Mouse (Mus musculus) midbrain, embryonic 11.5 days (tissue): ENCODE data around the gene Gtf2f1. TPM values are rescaled to one million over a fixed set of nuclear protein-coding genes. Genes with fewer than 3 reads are reported as not detected.

ENCODE experiments used
- ATAC-seq: fragments of 200-750 bp; cut with Nextera tagmentation; 2 replicates; pipeline ENCODE4 v1.8.0; 2017; ENCODE audit warnings: moderate TSS enrichment, moderate library complexity; ENCODE audit not compliant: low FRiP score
- DNase-seq: peaks from one replicate; pipeline ENCODE4 v3.0.0; 2015; ENCODE audit warnings: low spot score; ENCODE audit errors: missing footprints
- H3K27ac ChIP-seq: fragments of 300-500 bp; sonication (generic); 2 replicates; pipeline ENCODE4 v1.5.1; 2014; ENCODE audit warnings: low read depth, low read length
- H3K27me3 ChIP-seq: fragments of 300-500 bp; sonication (generic); 2 replicates; pipeline ENCODE4 v1.6.1; 2014; ENCODE audit warnings: mild to moderate bottlenecking, low read length, moderate library complexity, mixed read lengths; ENCODE audit not compliant: control insufficient read depth, insufficient read depth
- H3K36me3 ChIP-seq: fragments of 300-500 bp; sonication (generic); 2 replicates; pipeline ENCODE4 v1.6.1; 2014; ENCODE audit warnings: mild to moderate bottlenecking, low read length, moderate library complexity, mixed read lengths; ENCODE audit not compliant: control insufficient read depth, insufficient read depth
- H3K4me1 ChIP-seq: fragments of 300-500 bp; sonication (generic); 2 replicates; pipeline ENCODE4 v1.6.1; 2014; ENCODE audit warnings: low read length; ENCODE audit not compliant: control insufficient read depth, insufficient read depth
- H3K4me2 ChIP-seq: fragments of 300-500 bp; sonication (generic); 2 replicates; pipeline ENCODE4 v1.6.1; 2014; ENCODE audit warnings: mild to moderate bottlenecking, moderate library complexity
- H3K4me3 ChIP-seq: fragments of 300-500 bp; sonication (generic); 2 replicates; pipeline ENCODE4 v1.5.1; 2014; ENCODE audit warnings: low read depth, low read length
- H3K9ac ChIP-seq: fragments of 300-500 bp; sonication (generic); 2 replicates; pipeline ENCODE4 v1.6.1; 2014; ENCODE audit warnings: low read length
- H3K9me3 ChIP-seq: fragments of 300-500 bp; sonication (generic); 2 replicates; pipeline ENCODE4 v1.6.1; 2016; ENCODE audit warnings: low read length; ENCODE audit not compliant: control insufficient read depth
- WGBS: fragments of 180-500 bp; shearing (Covaris S2); extraction: QIAGEN DNeasy Blood & Tissue Kit; methylation state at CpG from one replicate; pipeline ENCODE4 v1.1.7; 2014; 5-methylcytosine and 5-hydroxymethylcytosine counted together
- polyA plus RNA-seq: library from polyadenylated mRNA; unstranded; fragments of >200 nt; fragmentation: Nextera tagmentation; extraction: Ambion mirVana; gene quantifications from 2 replicates; pipeline ENCODE4 v1.2.1, GENCODE M21; 2014

Gtf2f1 gene
- polyA plus RNA-seq, 1 experiment from 2014 or later, result 76.0 TPM

DNA sequence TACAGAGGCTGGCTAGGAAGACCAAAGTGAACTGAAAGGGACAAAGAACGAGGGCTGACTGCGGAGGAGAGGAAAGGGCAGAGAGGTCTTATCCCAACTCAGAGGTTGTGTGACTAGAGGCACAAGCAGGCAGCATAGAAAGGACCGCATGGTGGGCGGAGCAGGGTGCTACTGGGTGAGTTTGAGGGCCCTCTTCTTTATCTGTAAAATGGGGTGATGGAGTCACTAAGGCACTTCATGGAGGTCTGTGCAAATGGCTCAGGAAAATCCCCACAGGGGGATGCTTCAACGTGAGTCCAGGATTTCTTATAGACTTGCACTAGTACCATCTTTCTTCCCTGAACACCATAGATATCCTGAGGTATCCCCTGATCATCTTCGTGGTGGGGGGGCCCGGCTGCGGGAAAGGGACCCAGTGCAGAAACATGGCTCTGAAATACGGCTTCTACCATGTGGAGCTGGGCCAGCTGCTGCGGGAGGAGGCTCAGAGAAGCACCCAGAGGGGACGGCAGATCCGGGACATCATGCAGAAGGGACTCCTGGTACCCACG, 1.2 kb upstream of the Gtf2f1 start:
- 70% methylated on average over 13 of the region's 13 CpGs for WGBS

DNA sequence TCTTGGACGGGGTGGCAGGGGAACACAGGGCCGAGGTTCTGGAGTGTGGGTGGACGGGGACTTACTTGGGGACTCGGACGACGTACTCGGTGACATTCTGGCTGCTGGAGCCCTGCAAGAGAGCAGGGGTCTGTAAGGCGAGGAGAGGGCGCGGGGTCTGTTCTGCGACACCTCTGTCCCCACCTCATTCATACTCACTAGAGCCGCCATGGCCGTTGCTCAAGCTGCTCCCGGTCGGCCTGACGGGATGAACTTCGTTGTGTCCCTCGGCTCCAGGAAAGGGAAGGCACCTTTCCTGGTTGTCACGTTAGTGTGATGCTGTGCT, 215 bp downstream of the Gtf2f1 start:
- H3K4me3 ChIP-seq, result peak overlapping the region; percentile 50
- peaks cover 15% of the 10 kb centered on the region for H3K4me1 ChIP-seq

More for the DNA sequence above, 1.2 kb upstream of the Gtf2f1 start:
- H3K27me3 ChIP-seq, result no peaks in the 10 kb centered on the region
- H3K4me1 ChIP-seq, result peaks cover 15% of the 10 kb centered on the region
- H3K27ac ChIP-seq, result peak overlapping the region; percentile 82; the same call in 1 of the 2 replicates
- peak overlapping the region; percentile 92 for H3K4me2 ChIP-seq
- ATAC-seq (0 out of 2 replicates have a peak, but pooled peaks have one; percentile 1), DNase-seq (no peak)
- H3K4me3 ChIP-seq, result peak overlapping the region; percentile 50
- H3K9me3 ChIP-seq, result no peaks in the 10 kb centered on the region
- peak overlapping the region; percentile 84 for H3K9ac ChIP-seq
- H3K36me3 ChIP-seq, result peaks cover 3% of the 10 kb centered on the region

DNA sequence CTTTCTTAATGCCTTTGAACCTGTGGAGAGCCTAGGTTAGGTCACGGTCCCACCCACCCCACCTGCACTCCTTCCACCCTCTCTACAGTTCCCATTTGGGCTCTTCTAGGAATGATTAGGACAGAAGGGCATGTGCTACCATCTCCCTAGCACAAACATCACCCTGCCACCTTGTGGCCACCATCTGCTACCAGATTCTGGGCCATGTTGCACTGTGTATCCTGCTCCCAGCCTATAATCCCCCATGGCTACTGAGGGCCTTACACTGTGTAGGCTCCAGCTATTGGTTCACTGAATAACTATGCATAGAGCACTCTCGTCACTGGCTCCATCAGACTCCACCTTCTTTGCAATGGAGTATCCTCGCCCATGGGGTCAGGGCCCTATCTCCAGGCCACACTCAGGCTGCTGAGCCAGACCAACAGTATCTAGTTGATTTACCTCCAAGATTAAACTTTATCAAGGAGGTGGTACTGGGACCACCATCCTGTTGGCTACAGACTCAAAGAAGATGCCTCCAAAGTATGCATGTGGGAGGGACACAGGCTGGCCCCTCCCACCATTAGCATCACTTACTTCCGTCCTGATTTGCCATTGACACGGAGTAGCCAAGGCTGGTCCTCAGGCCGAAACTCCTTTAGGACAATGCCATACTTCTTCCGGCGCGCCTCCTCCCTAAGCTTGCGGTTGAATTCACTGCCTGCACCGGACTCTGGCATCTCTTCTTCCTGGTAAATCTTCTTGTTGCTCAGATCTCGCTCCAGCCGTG, 3.8 kb downstream of the Gtf2f1 start:
- Histone ChIP-seq H3K9ac (no peak overlapping the region), H3K27ac (no peak overlapping the region), H3K27me3 (no peaks in the 10 kb centered on the region), H3K4me1 (peaks cover 15% of the 10 kb centered on the region), H3K4me3 (no peak overlapping the region), H3K9me3 (no peaks in the 10 kb centered on the region), H3K36me3 (peaks cover 23% of the 10 kb centered on the region), H3K4me2 (no peak overlapping the region)
- WGBS, result 94% methylated on average over 13 of the region's 13 CpGs
- ATAC-seq, result no peak
- no peak for DNase-seq

More for the DNA sequence above, 215 bp downstream of the Gtf2f1 start:
- DNase-seq, result no peak
- Histone ChIP-seq H3K9me3 (no peaks in the 10 kb centered on the region), H3K9ac (peak overlapping the region; percentile 60), H3K36me3 (peaks cover 10% of the 10 kb centered on the region), H3K27ac (no peak overlapping the region), H3K27me3 (no peaks in the 10 kb centered on the region), H3K4me2 (peak overlapping the region; percentile 92)
- 2% methylated on average over 19 of the region's 19 CpGs for WGBS
- peak; percentile 67 for ATAC-seq

DNA sequence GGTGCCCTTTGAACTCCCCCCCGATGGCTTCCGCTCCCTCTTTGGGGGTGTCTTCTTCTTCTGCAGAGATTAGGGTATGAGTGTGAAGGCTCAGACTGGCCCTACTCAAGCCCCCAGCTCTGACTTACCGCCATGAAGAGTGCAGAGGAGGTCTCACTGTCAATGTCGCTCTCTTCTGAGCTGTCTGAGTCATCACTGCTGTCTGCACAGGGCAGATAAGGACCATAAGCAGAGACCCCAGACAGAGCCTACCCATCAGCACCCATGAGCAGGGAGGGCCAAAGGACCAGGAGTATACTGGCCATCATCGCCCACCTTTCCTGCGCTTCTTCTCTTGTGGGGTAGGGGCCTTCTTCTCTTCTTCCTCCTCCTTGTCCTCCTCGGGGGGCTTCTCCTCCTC, 7.1 kb downstream of the Gtf2f1 start:
- ATAC-seq (no peak), DNase-seq (no peak)
- H3K4me3 ChIP-seq, result no peak overlapping the region
- H3K27me3 ChIP-seq, result no peaks in the 10 kb centered on the region
- no peaks in the 10 kb centered on the region for H3K9me3 ChIP-seq
- peaks cover 23% of the 10 kb centered on the region for H3K36me3 ChIP-seq
- no peak overlapping the region for H3K27ac ChIP-seq
- H3K4me1 ChIP-seq, result no peaks in the 10 kb centered on the region
- H3K4me2 ChIP-seq, result no peak overlapping the region
- no peak overlapping the region for H3K9ac ChIP-seq
- 93% methylated on average over 7 of the region's 7 CpGs for WGBS

DNA sequence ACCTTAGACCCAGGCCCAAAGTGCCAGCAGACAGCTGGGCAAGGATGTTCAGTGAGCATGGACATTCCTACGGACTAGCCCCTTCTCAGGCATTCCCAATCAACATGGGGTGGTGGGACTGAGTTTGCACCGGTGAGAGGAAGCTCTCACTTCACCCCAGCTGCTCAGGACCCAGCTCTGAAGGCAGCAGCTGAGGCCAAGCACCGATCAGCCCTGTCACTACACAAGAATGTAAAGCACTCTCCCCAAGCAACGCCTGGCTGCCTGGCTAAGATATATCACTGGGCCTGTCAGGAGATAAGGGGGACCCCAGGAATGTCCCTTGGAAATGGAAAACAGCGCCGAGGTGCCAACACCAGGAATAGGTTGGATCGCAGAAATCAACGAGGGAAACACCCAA, 9.9 kb downstream of the Gtf2f1 start:
- Histone ChIP-seq H3K4me3 (no peak overlapping the region), H3K27ac (no peak overlapping the region), H3K9ac (no peak overlapping the region), H3K9me3 (no peaks in the 10 kb centered on the region), H3K36me3 (peaks cover 16% of the 10 kb centered on the region), H3K4me1 (peaks cover 4% of the 10 kb centered on the region), H3K4me2 (no peak overlapping the region), H3K27me3 (no peaks in the 10 kb centered on the region)
- WGBS, result 76% methylated on average over 8 of the region's 8 CpGs
- no peak for ATAC-seq
- DNase-seq, result no peak

DNA sequence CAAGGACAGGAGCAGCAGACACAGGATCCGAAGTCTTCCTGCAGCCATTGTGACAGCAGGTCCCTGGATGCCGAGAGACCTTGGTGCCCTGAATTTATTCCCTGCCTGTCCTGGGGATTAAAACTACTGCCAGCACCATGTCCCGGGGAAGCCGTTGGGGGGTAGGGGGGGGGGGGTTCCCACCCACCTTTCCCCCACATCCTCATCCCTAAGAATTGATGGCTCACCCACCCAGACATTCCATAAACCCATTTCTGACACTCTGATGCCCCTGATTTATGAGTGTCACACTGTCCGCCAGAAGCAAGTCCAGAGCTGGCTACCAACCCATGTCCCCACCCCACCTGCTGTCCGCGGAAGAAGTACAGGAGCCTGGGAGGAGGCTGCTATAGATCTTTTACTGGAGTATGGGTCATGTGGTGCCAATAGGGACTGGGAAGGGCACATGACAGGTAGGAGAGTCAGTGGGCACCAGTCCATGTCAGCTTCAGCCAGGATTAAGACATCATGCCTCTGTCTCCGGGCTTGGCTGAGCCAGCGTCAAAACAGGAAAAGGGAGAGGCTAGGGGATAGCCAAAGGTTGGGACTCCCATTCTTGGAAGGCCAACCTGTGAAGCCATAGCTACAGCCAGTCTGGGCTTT, 11.0 kb downstream of the Gtf2f1 start, which contains the start of gene Pspn:
Gene Pspn (minus strand): TSS at position 51 of the 642 bp plus-strand sequence.
- Histone ChIP-seq H3K4me2 (no peak within 1 kb of the TSS), H3K27ac (no peak within 1 kb of the TSS), H3K9ac (no peak within 1 kb of the TSS), H3K4me1 (peaks cover 4% of the 10 kb centered on the region), H3K9me3 (no peaks in the 10 kb centered on the region), H3K4me3 (no peak within 1 kb of the TSS), H3K36me3 (peaks cover 16% of the 10 kb centered on the region), H3K27me3 (no peaks in the 10 kb centered on the region)
- no peak for DNase-seq
- no peak for ATAC-seq
- whole genome bisulfite sequencing, result 90% methylated on average over 9 of the region's 9 CpGs

DNA sequence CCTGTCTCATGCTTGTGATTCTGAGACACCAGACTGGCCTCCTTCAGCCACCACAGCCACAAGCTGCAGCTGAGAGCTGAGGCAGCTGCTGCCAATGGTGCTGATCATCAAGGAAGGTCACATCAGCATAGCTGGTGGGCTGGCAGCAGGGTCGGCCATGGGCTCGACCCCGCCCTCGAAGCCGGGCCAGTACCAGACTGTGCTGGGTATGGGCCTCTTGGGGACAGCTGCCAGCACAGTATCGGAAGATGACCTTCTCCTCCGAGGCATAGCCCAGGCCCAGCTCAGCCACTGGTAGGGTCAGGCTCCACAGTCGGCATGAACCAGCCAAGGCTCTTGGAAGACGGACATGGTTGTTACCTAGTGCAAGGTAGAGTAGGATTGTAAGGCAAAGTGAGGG, 11.7 kb downstream of the Gtf2f1 start:
- Histone ChIP-seq H3K27me3 (no peaks in the 10 kb centered on the region), H3K4me2 (no peak overlapping the region), H3K9ac (no peak overlapping the region), H3K27ac (no peak overlapping the region), H3K36me3 (peaks cover 15% of the 10 kb centered on the region), H3K4me3 (no peak overlapping the region), H3K4me1 (peaks cover 4% of the 10 kb centered on the region), H3K9me3 (no peaks in the 10 kb centered on the region)
- DNase-seq (no peak), ATAC-seq (no peak)
- 91% methylated on average over 9 of the region's 9 CpGs for WGBS

DNA sequence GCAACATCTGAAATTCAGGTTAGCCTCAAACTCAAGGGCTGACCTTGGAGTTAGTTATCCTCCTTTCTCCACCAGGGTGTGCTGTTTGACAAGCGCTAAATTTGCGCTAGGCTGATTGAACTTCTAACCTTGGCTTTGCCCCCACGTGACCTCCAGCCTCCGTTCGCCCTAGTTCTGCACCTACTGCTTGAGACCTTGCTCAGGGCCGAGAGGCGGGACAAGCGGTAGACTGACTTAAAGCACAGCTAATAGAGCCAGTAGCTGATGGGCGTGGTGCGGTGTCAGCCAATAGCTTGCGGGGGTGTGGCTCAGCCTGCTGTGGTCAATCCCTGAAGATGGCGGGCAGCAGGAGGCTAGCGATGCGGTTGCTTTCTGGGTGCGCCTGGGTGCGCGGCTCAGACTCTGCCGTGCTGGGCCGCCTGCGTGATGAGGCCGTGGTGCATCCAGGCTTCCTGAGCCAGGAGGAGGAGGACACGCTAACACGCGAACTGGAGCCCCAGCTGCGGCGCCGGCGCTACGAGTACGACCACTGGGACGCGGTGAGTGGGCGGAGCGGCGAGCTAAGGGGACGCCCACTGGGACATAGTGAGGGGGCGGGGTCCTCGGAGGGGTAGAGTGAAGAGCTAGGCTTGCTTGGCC, 13.9 kb downstream of the Gtf2f1 start, which contains the start of gene Alkbh7:
Gene Alkbh7 (plus strand): TSS at position 311 of the 639 bp plus-strand sequence.
- no peaks in the 10 kb centered on the region for H3K27me3 ChIP-seq
- ATAC-seq (peak; percentile 99), DNase-seq (peak; percentile 98)
- peak within 1 kb of the TSS; percentile 81 for H3K4me3 ChIP-seq
- H3K27ac ChIP-seq, result peak within 1 kb of the TSS; percentile 25; the same call in 1 of the 2 replicates
- H3K36me3 ChIP-seq, result peaks cover 11% of the 10 kb centered on the region
- H3K4me2 ChIP-seq, result peak within 1 kb of the TSS; percentile 57
- peak within 1 kb of the TSS; percentile 66 for H3K9ac ChIP-seq
- WGBS, result under 1% methylated on average over 38 of the region's 38 CpGs
- no peaks in the 10 kb centered on the region for H3K9me3 ChIP-seq
- H3K4me1 ChIP-seq, result peaks cover 4% of the 10 kb centered on the region
